Mouse (Mus musculus) thymus, postnatal 25 days (tissue): ENCODE results near the gene Hmg20b.
A peak's percentile ranks its signal among the peaks of the same experiment; 100 is the strongest.

Experiments used
- DNase-seq: peaks from one replicate; pipeline ENCODE4 v3.0.0; 2022

The Hmg20b gene

GRCm38 (mm10) chr10:81323791-81324530 lies 26.3 kb downstream of the Hmg20b start:
- no peak for DNase-seq

- no peak for DNase-seq
Measured at GRCm38 (mm10) chr10:81323141-81323775, 27.0 kb downstream of the Hmg20b start.

DNA sequence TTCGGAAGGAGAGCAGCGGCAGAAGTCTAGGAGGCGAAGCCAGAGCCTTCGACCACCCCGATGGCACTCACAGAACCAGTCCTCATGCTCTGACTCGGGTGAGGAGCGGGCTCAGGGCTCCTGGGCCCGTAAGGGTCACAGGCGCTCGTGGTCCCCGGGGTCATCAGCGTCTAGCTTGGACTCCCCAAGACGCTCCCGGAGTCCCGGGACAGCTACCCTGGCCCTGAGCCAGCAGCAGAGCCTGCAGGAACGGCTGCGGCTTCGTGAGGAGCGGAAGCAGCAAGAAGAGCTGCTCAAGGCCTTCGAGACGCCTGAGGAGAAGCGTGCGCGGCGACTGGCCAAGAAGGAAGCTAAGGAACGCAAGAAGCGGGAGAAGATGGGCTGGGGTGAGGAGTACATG lies 27.8 kb downstream of the Hmg20b start:
- no peak for DNase-seq

DNA sequence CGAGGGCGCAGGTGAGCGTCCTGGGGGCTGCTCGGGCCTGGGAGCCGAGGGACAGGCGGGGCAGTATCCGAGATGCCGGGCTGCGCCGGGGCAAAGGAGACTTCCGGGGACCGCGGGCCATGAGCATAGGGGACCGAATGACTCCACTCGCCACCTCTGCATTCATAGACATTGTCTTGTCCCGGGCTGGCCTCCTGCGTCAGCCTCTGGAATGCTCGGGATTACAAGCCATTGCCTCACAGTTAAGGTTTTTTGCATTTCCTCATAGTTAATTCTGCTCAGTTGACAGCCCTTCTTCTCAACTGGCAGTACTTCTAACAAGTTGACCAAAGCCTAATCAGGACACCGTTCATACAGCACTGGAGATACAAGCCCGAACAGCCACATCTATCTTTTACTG lies 28.8 kb downstream of the Hmg20b start:
- DNase-seq: no peak

- peak; percentile 99 for DNase-seq
Measured at GRCm38 (mm10) chr10:81320550-81321347, 29.5 kb downstream of the Hmg20b start, which contains the start of gene Cactin. Cactin (plus strand) TSS chr10:81321103.

DNA sequence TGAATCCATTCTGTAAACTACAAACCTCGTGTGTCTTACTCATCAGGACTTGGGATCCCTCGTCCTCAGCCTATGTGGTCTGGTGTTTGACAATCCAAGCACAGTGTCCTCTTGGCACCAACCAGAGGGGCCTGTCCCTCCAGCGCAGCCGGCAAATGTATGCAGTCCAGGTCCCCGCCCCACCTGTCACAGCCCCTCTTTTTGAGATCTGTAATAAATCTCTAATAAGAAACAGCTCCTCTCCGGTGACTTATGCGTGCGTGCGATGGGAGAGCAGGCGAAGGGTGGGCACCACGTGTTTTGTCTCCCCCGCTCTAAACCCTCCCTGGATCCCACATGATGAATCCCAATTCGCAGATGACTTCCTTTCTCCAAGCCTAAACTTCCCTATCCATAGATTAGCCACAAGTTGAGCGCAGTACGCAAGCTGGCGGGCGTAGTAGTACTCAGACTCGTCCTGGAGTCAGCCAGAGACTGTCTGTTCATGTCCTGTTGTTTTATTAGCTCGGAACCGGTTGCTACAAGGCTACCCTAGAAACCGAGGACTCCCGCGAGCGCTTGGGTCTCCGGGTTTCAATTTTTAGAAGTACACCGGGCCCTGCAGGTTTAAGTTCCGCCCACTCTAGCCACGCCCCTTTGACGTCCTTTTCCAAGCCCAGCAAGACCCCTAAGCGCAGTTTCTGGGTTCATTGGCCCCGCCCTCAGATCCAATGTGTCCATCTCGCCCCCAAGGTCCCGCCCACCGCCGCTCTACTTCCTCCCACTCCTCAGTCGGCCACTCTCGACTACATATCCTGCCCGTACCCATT lies 30.3 kb downstream of the Hmg20b start:
- no peak for DNase-seq

DNA sequence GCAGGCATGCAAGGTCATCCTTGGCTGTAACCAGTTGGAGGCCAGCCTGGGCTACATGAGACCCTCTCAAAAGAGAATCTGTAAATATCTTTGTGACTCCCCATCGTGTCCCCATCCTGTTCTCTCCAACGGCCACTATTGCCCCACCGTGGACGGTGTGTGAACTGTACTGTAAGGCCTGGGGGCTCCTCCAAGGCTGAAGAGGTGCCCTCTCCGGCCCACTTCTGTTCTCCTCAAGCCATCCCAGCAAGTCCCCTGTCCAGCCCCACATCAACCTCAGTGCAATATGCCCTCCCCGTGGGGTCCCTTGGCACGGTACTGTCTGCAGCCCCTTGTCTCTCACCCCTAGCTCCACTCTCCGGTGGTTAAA lies 31.0 kb downstream of the Hmg20b start:
- DNase-seq: no peak

- DNase-seq: no peak
Measured at GRCm38 (mm10) chr10:81318589-81319329, 31.5 kb downstream of the Hmg20b start.

DNA sequence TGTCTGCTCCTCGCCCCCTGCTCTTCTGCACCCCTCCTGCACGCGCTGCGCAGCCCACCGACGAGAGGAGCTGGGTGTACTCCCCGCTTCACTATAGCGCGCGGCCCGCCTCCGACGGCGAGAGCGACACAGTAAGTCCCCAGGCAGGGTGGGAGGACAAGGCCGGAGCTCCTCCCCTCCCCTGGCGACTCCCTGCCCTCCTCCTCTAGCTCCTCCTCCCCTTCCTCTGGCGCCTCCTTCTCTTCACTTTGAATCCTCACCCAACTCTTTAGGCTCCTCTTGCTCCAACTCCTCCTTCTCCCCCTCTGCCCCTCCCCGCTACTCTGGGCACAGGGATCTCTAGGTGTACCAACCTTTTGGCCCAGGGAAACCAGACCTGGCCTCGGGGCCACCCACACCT lies 33.0 kb downstream of the Hmg20b start:
- DNase-seq: no peak

DNA sequence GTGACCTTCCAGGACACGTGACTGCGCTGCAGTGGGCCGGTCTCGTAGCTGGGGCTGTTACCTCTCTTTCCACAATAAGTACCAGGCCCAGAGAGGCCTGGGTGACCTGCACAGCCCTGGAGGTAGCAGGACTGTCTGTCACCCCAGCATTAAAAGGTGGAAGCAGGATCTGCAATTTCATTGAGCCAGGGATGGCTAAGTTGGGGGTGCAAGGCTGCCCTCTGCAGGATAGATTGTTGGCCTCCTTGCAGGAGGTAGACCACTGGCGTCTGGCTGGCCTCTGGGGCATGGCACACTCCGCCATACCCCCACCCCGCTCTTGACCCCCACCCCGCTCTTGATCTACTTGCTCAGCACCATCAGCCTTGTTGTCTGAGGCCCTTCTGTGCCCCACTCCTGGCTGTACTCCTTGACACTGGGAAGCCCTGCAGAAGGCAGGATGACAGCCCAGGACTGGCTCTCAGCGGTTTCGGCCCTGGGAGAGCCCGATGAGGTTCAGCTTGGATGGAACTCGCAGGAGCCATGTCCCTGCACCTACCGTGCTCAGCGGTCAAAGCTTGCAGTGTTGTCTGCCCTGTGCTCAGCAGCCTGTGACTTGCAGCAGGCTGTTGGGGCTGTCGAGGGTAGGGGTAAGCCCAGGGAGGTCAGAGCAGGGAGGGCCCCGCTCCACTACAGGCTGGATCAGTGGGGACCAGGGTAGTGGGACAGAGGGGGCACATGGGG lies 33.8 kb downstream of the Hmg20b start:
- peak; percentile 51 for DNase-seq

DNA sequence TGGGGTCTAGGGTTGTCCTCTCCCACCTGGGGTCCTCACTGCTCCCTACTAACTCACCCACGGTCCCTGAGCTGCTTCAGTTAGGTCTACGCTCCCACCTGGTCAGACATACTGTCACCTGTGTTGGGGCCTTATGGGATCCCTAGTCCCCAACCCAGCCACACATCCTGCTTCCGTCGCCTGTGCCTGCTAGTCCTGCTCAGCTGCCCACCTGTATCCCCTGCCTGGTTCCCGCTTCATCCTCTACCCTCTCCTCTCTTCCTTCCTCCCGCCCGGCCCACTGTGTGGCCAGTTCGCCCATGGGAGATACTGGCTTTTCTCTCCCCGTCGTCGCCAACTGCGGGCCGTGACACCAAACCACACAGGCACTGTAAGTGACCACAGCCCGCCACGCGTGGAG lies 34.7 kb downstream of the Hmg20b start:
- no peak for DNase-seq

- no peak for DNase-seq
Measured at GRCm38 (mm10) chr10:81314201-81314600, 36.1 kb downstream of the Hmg20b start.

DNA sequence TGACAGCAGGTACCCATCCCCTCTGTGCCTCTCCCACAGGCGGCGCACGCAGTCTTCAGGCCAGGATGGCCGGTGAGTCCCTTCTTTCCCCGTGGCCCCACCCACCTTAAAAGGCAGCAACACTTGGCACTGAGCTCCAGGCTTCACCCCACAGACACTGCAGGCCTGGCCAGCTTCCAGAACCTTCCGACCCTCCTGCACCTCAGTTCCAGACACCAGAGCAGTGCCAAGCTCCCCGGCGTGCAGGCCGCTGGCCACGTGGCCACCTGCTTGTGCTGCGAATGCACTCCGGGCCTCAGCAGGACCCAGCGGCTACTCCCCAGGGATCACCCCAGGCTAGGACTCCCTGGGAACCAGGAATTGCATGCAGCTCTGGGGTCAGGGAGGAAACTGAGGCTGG lies 36.7 kb downstream of the Hmg20b start:
- DNase-seq: no peak

DNA sequence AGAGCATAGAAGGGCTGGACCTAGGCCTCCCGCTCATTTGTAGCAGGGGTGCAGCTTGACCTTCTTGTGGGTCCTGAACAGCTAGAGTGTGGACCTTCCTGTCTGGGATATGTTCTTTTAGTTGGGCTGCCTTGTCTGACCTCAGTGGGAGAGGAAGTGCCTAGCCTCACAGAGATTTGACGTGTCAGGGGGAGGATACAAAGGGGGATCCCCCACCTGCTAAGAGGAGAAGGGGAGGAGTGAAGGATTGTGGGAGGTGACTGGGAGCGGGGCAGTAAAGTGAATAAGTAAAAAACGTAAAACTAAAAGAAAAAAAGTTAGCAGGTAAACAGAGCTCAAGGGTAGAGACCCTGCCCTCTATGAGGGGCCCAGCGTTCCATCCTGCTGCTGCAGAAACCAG lies 40.7 kb downstream of the Hmg20b start:
- no peak for DNase-seq

- DNase-seq: no peak
Measured at GRCm38 (mm10) chr10:81306837-81307682, 43.2 kb downstream of the Hmg20b start.

DNA sequence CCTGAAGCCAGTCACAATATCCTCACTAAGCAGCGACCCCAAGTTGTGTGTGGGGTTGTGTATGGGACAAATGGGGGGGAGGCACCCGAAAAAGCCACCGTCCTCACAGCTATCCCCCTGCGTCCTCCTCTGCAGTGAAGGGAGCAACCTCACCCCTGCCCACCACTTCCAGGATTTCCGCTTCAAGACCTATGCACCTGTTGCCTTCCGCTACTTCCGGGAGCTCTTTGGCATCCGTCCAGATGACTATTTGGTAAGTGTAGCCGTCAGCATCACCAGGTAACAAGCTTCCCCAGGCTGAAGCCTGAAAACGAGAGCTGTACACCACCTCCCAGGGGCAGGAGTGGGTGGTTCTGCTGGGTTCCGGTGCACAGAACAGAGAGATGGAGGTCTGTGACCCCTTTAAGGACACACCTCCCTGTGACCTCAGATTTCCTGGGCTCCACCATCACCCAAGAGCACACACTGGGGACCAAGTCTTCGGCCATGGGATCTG lies 44.1 kb downstream of the Hmg20b start:
- DNase-seq: no peak

GRCm38 (mm10) chr10:81305663-81306062 lies 44.6 kb downstream of the Hmg20b start:
- no peak for DNase-seq

DNA sequence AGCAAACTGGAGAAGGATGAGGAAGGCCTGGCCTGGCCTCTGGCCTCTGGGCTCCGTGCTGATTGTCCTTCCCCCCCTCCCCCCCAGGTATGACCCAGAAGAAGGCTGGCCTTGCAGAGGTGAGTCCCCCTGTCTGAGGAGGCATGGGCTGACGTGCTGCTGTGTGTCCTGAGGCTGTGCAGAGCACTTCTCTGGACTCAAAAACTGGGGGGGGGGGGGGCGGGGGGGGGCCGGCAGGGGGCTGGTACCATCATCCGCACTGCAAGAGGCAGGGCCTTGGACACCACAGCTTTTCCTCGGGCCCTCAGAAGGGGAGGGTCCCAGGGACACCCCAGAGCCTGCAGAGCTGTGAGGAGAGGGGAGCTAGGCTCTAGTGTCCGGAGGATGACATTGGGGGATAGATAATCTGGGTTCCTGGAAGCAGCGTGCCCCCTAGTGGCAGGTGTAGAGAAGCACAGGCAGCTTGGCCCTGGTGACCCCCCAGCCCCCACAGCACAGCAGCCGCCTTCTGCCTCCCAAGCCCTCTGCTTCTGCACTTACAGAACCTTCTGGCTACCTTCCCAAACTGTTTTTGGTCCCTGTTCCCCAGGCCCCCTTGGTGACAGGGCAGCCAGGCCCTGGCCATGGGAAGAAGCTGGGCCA lies 45.6 kb downstream of the Hmg20b start:
- peak; percentile 75 for DNase-seq

GRCm38 (mm10) chr10:81303761-81304160 lies 46.5 kb downstream of the Hmg20b start:
- peak; percentile 75 for DNase-seq

- no peak for DNase-seq
Measured at GRCm38 (mm10) chr10:81303258-81303657, 47.0 kb downstream of the Hmg20b start.
